Mouse (Mus musculus): ENCODE measurements around the gene Cdkl2. TPM values are rescaled to one million over a fixed set of nuclear protein-coding genes. Genes with fewer than 3 reads are reported as not detected.
A peak's percentile ranks its signal among the peaks of the same experiment; 100 is the strongest.

Cdkl2 gene
- polyA plus RNA-seq (2012; rRNA removed): 2.3 and 2.8 TPM in 2 replicates

DNA sequence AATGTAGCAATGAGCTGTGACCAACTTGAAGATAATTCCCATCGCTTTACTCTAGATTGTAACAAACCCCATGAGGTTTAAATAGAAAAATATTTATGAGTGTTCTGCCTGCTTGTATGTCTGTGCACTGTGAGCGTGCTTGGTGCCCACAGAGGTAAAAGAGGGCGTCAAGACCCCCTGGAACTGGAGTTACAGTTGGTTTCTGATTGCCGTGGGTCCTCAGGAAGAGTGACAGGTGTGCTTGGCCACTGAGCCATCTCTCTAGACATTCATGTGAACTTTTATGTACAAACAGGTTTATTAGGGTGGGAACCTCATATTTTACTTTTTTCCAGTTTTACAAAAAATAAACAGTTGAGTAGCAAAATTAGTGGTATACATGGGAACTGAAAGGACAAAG lies at the start of gene Cdkl2:
Gene Cdkl2, minus strand, starts transcription at position 101 of the 400 bp plus-strand sequence.
- H3K4me3 ChIP-seq (ENCODE audit: insufficient read depth, low read depth, low read length): peak within 1 kb of the TSS; percentile 82
- TF ChIP-seq CTCF (conservative IDR thresholded peaks at IDR 0.05; ENCODE audit: insufficient read depth, insufficient read length, low read depth, low read length) (no peak), POLR2A (IDR thresholded peaks at IDR 0.05; ENCODE audit: low read depth, low read length) (no peak)
- no peaks in the 10 kb centered on the region for H3K27me3 ChIP-seq (replicated peaks; ENCODE audit: control insufficient read depth, insufficient read depth, low read length)
- no peak for DNase-seq
- H3K36me3 ChIP-seq (ENCODE audit: control insufficient read depth, insufficient read depth, low read length): no peaks in the 10 kb centered on the region
- peaks cover 3% of the 10 kb centered on the region; the same call in 1 of the 2 replicates for H3K4me1 ChIP-seq (ENCODE audit: control insufficient read depth, insufficient read depth, low read length)
- WGBS: 83% methylated on average over 4 of the region's 4 CpGs
- H3K27ac ChIP-seq (ENCODE audit: insufficient read depth, low read depth, low read length): peak within 1 kb of the TSS; percentile 87

- no peak for DNase-seq
- 93% methylated on average over 4 of the region's 4 CpGs for WGBS
- no peak for TF ChIP-seq POLR2A (IDR thresholded peaks at IDR 0.05; ENCODE audit: low read depth, low read length)
- no peak for TF ChIP-seq CTCF (conservative IDR thresholded peaks at IDR 0.05; ENCODE audit: insufficient read depth, insufficient read length, low read depth, low read length)
- Histone ChIP-seq H3K36me3 (ENCODE audit: control insufficient read depth, insufficient read depth, low read length) (no peaks in the 10 kb centered on the region), H3K27ac (ENCODE audit: insufficient read depth, low read depth, low read length) (no peak overlapping the region), H3K4me1 (ENCODE audit: control insufficient read depth, insufficient read depth, low read length) (no peaks in the 10 kb centered on the region), H3K4me3 (ENCODE audit: insufficient read depth, low read depth, low read length) (no peak overlapping the region), H3K27me3 (replicated peaks; ENCODE audit: control insufficient read depth, insufficient read depth, low read length) (no peaks in the 10 kb centered on the region)
Observed at GRCm38 (mm10) chr5:92087469-92087868, 43.8 kb upstream of the Cdkl2 start.

DNA sequence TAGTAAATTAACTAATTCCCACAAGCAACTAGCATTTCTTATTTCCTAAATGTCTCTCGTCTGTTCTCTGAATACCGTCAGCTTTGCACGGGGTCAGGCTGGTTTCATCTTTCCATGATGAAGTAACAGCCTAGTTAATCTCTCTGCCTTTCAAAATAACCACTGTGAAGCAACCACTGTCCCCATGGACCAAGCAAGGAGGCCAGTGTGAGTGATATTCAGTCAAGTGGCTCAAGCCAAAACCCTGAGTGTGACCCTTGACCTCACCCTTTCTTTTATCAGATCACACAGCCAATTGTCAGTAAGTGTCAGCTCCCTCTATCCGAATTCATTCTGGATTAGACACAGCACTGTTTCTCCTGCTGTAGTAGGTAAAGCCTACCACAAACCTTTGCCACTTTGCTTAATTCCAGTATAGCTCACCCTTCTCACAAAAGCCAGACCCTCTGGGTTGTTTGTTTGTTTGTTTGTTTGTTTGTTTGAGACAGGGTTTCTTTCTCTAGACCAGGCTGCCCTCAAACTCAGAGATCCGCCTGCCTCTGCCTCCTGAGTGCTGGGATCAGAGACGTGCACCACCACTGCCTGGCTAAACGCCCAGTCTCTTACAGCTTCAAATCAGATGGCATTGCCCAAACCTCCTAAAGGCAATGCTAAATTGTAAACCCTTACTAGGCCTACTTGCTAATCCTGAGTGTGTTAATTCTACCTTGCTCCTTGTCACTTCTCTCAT lies 42.3 kb upstream of the Cdkl2 start:
- TF ChIP-seq CTCF (conservative IDR thresholded peaks at IDR 0.05; ENCODE audit: insufficient read depth, insufficient read length, low read depth, low read length): no peak
- no peak for TF ChIP-seq POLR2A (IDR thresholded peaks at IDR 0.05; ENCODE audit: low read depth, low read length)
- no peaks in the 10 kb centered on the region for H3K27me3 ChIP-seq (replicated peaks; ENCODE audit: control insufficient read depth, insufficient read depth, low read length)
- H3K4me3 ChIP-seq (ENCODE audit: insufficient read depth, low read depth, low read length): no peak overlapping the region
- peaks cover 11% of the 10 kb centered on the region for H3K4me1 ChIP-seq (ENCODE audit: control insufficient read depth, insufficient read depth, low read length)
- H3K36me3 ChIP-seq (ENCODE audit: control insufficient read depth, insufficient read depth, low read length): no peaks in the 10 kb centered on the region
- no peak overlapping the region for H3K27ac ChIP-seq (ENCODE audit: insufficient read depth, low read depth, low read length)
- DNase-seq: no peak
- WGBS: 90% methylated on average over 7 of the region's 7 CpGs

- WGBS: 69% methylated on average over 4 of the region's 4 CpGs
- no peak for DNase-seq
- Histone ChIP-seq H3K27me3 (replicated peaks; ENCODE audit: control insufficient read depth, insufficient read depth, low read length) (no peaks in the 10 kb centered on the region), H3K4me3 (ENCODE audit: insufficient read depth, low read depth, low read length) (no peak overlapping the region), H3K4me1 (ENCODE audit: control insufficient read depth, insufficient read depth, low read length) (peaks cover 13% of the 10 kb centered on the region), H3K36me3 (ENCODE audit: control insufficient read depth, insufficient read depth, low read length) (no peaks in the 10 kb centered on the region), H3K27ac (ENCODE audit: insufficient read depth, low read depth, low read length) (no peak overlapping the region)
- TF ChIP-seq POLR2A (IDR thresholded peaks at IDR 0.05; ENCODE audit: low read depth, low read length): no peak
- no peak for TF ChIP-seq CTCF (conservative IDR thresholded peaks at IDR 0.05; ENCODE audit: insufficient read depth, insufficient read length, low read depth, low read length)
Observed at GRCm38 (mm10) chr5:92085246-92085645, 41.6 kb upstream of the Cdkl2 start.

DNA sequence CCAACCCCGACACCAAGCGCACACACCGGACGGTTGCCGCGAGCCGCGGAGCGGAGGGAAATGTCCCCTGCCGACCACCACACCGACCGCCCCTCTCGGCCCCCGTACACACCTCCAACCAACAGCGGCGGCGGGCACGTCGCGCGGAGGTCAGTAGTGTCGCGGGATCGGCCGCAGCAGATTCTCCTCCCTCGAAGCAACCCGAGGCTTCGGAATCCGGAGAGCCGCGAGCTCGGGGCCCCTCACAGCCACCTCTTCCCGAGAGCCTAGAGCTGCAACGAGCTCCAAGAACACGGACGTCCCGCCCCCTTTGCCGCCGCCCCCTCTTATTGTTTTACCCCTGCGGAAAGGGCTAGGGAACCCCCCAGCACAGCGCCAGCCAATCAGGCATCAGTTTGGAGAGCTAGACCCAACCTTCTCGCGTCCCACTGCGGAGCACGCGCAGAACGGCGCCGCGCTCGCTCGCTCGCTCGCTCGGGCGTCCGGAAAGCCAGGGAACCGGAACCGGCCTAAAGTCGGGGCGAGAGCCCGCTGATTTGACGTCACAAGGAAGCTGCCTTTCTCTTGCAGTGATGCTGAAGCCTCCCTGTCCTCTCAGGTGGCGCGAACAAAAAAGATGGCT lies 39.8 kb upstream of the Cdkl2 start, which contains the start of gene G3bp2:
Gene G3bp2, minus strand, starts transcription at position 303 of the 622 bp plus-strand sequence.
- peak; percentile 61 for TF ChIP-seq POLR2A (IDR thresholded peaks at IDR 0.05; ENCODE audit: low read depth, low read length)
- no peak for TF ChIP-seq CTCF (conservative IDR thresholded peaks at IDR 0.05; ENCODE audit: insufficient read depth, insufficient read length, low read depth, low read length)
- Histone ChIP-seq H3K27me3 (replicated peaks; ENCODE audit: control insufficient read depth, insufficient read depth, low read length) (no peaks in the 10 kb centered on the region), H3K4me3 (ENCODE audit: insufficient read depth, low read depth, low read length) (peak within 1 kb of the TSS; percentile 91), H3K27ac (ENCODE audit: insufficient read depth, low read depth, low read length) (peak within 1 kb of the TSS; percentile 80), H3K36me3 (ENCODE audit: control insufficient read depth, insufficient read depth, low read length) (no peaks in the 10 kb centered on the region), H3K4me1 (ENCODE audit: control insufficient read depth, insufficient read depth, low read length) (peaks cover 13% of the 10 kb centered on the region)
- under 1% methylated on average over 65 of the region's 65 CpGs for WGBS
- DNase-seq: peak; percentile 99

DNA sequence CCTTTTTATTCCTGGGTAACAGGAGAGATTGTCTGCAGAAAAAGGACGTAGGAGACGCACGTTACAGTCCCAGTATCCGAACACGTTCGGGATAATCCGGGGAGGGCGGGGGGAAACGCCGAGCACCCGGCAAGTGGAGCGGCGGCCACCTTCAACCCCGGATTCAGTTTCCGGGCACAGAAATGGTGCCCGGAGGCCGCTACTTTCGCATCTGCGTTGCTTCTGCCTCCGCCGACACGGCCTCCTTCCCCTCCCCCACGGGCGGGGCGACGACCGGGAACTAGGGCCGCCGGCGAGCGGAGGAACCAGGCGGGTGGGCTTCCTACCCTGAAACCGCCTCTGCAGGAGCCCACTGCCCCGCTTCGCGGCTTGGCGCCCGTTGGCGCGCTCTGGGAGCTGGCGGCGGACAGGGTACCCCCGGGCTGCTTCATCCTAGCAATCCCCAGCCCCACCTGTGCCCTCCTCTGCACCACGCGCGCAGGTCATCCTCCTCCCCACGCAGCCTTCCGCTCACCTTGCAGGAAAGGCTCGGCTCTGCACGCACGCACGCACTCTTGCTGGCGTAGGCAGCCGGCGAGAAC lies 39.2 kb upstream of the Cdkl2 start:
- WGBS: 1% methylated on average over 55 of the region's 55 CpGs
- peak; percentile 71 for DNase-seq
- H3K27ac ChIP-seq (ENCODE audit: insufficient read depth, low read depth, low read length): peak overlapping the region; percentile 80
- H3K4me1 ChIP-seq (ENCODE audit: control insufficient read depth, insufficient read depth, low read length): peaks cover 13% of the 10 kb centered on the region
- H3K27me3 ChIP-seq (replicated peaks; ENCODE audit: control insufficient read depth, insufficient read depth, low read length): no peaks in the 10 kb centered on the region
- H3K4me3 ChIP-seq (ENCODE audit: insufficient read depth, low read depth, low read length): peak overlapping the region; percentile 91
- TF ChIP-seq POLR2A (IDR thresholded peaks at IDR 0.05; ENCODE audit: low read depth, low read length) (no peak), CTCF (conservative IDR thresholded peaks at IDR 0.05; ENCODE audit: insufficient read depth, insufficient read length, low read depth, low read length) (no peak)
- H3K36me3 ChIP-seq (ENCODE audit: control insufficient read depth, insufficient read depth, low read length): no peaks in the 10 kb centered on the region

- TF ChIP-seq CTCF (conservative IDR thresholded peaks at IDR 0.05; ENCODE audit: insufficient read depth, insufficient read length, low read depth, low read length): no peak
- 57% methylated on average over 3 of the region's 3 CpGs for WGBS
- DNase-seq: peak; percentile 18
- Histone ChIP-seq H3K27ac (ENCODE audit: insufficient read depth, low read depth, low read length) (no peak overlapping the region), H3K27me3 (replicated peaks; ENCODE audit: control insufficient read depth, insufficient read depth, low read length) (no peaks in the 10 kb centered on the region), H3K4me1 (ENCODE audit: control insufficient read depth, insufficient read depth, low read length) (peaks cover 13% of the 10 kb centered on the region), H3K4me3 (ENCODE audit: insufficient read depth, low read depth, low read length) (no peak overlapping the region), H3K36me3 (ENCODE audit: control insufficient read depth, insufficient read depth, low read length) (no peaks in the 10 kb centered on the region)
Observed at GRCm38 (mm10) chr5:92081326-92081725, 37.6 kb upstream of the Cdkl2 start.

All from kidney, adult 2 months (tissue).